Mouse (Mus musculus) gastrocnemius, postnatal 25 days (tissue): Measurements from ENCODE around the gene Zfp426. TPM values are rescaled to one million over a fixed set of nuclear protein-coding genes. Genes with fewer than 3 reads are reported as not detected.
A peak's percentile ranks its signal among the peaks of the same experiment; 100 is the strongest.

Experiments
- DNase-seq: peaks from one replicate; pipeline ENCODE4 v3.0.0; 2022
- total RNA-seq, 2 experiments: library from RNA; stranded (reverse); gene quantifications; 1 replicate in 1 of 2; 2 replicates in 1 of 2; pipeline ENCODE4 v1.2.3; 2021

The Zfp426 gene
- total RNA-seq, 2 experiments from 2014 or later, result 7.0 to 7.8 TPM

GRCm38 (mm10) chr9:20459377-20460317 lies 32.9 kb downstream of the Zfp426 start, which contains the start of gene Zfp26:
TSS of gene Zfp26 (minus strand) at chr9:20460162.
- peak; percentile 57 for DNase-seq

- no peak for DNase-seq
These were observed 38.9 kb downstream of the Zfp426 start for GRCm38 (mm10) chr9:20453647-20454046.

DNA sequence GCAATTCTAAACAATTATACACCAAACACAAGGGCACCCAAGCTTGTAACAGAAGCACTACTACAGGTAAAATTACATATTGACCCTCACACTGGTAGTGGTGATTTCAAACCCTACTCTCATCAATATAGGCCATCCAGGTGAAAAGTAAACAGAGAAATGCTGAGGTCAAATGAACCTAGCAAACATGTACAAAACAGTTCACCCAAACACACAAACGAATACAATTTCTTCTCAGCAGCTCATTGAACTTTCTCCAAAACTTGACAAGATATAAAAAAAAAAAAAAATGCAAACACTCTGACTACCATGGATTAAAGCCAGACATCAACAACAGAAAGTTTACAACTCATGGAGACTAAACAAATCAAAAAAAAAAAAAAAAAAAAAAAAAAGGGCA lies 41.1 kb downstream of the Zfp426 start:
- DNase-seq, result no peak

DNA sequence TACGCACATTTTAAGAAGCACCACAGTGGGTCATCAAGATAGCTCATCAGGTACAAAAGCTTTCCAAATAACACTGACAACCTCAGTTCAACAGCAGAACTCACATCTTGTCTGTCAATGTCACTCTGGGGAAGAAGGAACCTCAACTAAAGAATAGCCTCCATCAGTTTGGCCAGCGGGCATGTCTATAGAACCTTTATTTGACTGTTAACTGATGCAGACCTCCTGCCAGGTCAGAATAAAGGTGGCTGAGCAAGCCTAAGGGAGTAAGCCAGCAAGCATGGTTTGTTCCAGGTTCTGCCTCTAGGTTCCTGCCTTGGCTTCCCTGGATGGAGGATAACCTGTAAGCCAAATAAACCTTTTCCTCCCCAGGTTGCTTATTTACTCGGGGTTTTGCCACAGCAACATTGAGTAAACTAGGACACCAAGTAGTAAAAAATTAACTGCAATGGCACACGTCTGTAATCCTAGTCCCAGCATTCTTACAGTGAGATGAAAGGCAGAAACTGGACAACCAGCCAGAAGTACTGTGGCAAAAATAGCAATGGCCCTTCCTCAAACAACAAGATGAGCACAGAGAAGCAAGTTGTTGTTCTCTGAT lies 49.3 kb downstream of the Zfp426 start:
- no peak for DNase-seq

DNA sequence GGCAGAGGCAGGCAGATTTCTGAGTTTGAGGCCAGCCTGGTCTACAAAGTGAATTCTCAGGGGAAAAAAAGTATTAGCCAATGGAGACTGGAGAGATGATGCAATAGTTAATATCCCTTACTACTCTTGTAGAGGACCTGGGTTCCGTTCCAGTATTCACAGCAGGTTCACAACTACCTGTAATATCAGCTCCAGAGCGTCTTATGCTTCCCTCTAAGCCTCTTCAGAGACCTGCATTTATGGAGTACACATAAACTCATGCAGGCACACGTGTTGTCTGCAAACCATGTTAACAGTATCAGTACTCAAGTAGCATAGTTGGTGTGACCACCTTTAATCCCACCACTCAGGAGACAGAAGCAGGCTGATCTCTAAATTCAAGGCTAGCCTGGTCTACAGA lies 62.5 kb downstream of the Zfp426 start:
- no peak for DNase-seq

Other genes starting within 250 kb of the Zfp426 start
- gene Olfr39, start 210.4 kb downstream of the Zfp426 start, total RNA-seq, result not detected
- gene Olfr873, start 194.2 kb downstream of the Zfp426 start, total RNA-seq, result not detected
- gene Olfr18, start 156.7 kb downstream of the Zfp426 start, total RNA-seq, result not detected
- gene Zfp560, start 107.6 kb downstream of the Zfp426 start, total RNA-seq, result 10 to 100 TPM in 1 of 2 experiments, 1 to 10 TPM in 1; 8.2 to 10.5 TPM
- gene Zfp26, start 32.6 kb downstream of the Zfp426 start, total RNA-seq, result 1 to 10 TPM; 6.7 to 7.2 TPM
- gene Zfp266, start 28.7 kb upstream of the Zfp426 start, total RNA-seq, result 10 to 100 TPM; 14.2 to 14.7 TPM
- gene Zfp846, start 88.5 kb upstream of the Zfp426 start, total RNA-seq, result 1 to 10 TPM; 3.0 to 3.6 TPM
- gene Ubl5, start 150.1 kb upstream of the Zfp426 start, total RNA-seq, result 100 to 1,000 TPM; 168 to 183 TPM
- gene Fbxl12, start 152.0 kb upstream of the Zfp426 start, total RNA-seq, result 1 to 10 TPM; 4.7 to 5.1 TPM
- gene Pin1, start 159.3 kb upstream of the Zfp426 start, total RNA-seq, result 10 to 100 TPM; 13.0 to 14.1 TPM